Mouse (Mus musculus): ENCODE data around the gene Ece1. TPM values are rescaled to one million over a fixed set of nuclear protein-coding genes. Genes with fewer than 3 reads are reported as not detected.

The Ece1 gene
- polyA plus RNA-seq, 1 experiment from 2014 or later: 10.8 TPM

- H3K4me3 ChIP-seq: no peak overlapping the region
- H3K27ac ChIP-seq: no peak overlapping the region
- peaks cover 44% of the 10 kb centered on the region for H3K4me1 ChIP-seq
- no peak overlapping the region for H3K4me2 ChIP-seq
- 0 out of 2 replicates have a peak, but pooled peaks cover 6% of the 10 kb centered on the region for H3K27me3 ChIP-seq
- H3K9me3 ChIP-seq (replicated peaks): no peaks in the 10 kb centered on the region
- H3K9ac ChIP-seq: no peak overlapping the region
- no peak for ATAC-seq
- no peaks in the 10 kb centered on the region for H3K36me3 ChIP-seq (ENCODE audit: poor library complexity, severe bottlenecking)
- 83% methylated on average over 8 of the region's 8 CpGs for WGBS
Observed at GRCm38 (mm10) chr4:137887993-137888388, 26.0 kb downstream of the Ece1 start.

GRCm38 (mm10) chr4:137890596-137890995 lies 28.6 kb downstream of the Ece1 start:
- H3K36me3 ChIP-seq (ENCODE audit: poor library complexity, severe bottlenecking): no peaks in the 10 kb centered on the region
- H3K27me3 ChIP-seq: 0 out of 2 replicates have a peak, but pooled peaks cover 6% of the 10 kb centered on the region
- peak overlapping the region; percentile 45; the same call in 1 of the 2 replicates for H3K4me2 ChIP-seq
- no peak overlapping the region for H3K9ac ChIP-seq
- H3K27ac ChIP-seq: peak overlapping the region; percentile 90
- H3K4me1 ChIP-seq: peaks cover 51% of the 10 kb centered on the region
- no peak for ATAC-seq
- H3K4me3 ChIP-seq: no peak overlapping the region
- no peaks in the 10 kb centered on the region for H3K9me3 ChIP-seq (replicated peaks)
- 85% methylated on average over 4 of the region's 4 CpGs for WGBS

- Histone ChIP-seq H3K27me3 (peaks cover 11% of the 10 kb centered on the region), H3K4me3 (no peak overlapping the region), H3K9ac (0 out of 2 replicates have a peak overlapping the region, but pooled peaks have one; percentile 23), H3K27ac (peak overlapping the region; percentile 90), H3K36me3 (ENCODE audit: poor library complexity, severe bottlenecking) (no peaks in the 10 kb centered on the region), H3K9me3 (replicated peaks) (no peaks in the 10 kb centered on the region), H3K4me1 (peaks cover 55% of the 10 kb centered on the region), H3K4me2 (peak overlapping the region; percentile 45)
- WGBS: 4% methylated on average over 4 of the region's 4 CpGs
- peak; percentile 86 for ATAC-seq
Observed at GRCm38 (mm10) chr4:137891553-137892145, 29.6 kb downstream of the Ece1 start.

- Histone ChIP-seq H3K4me3 (no peak overlapping the region; the same call in 1 of the 2 replicates), H3K27ac (peak overlapping the region; percentile 90), H3K9ac (no peak overlapping the region; the same call in 1 of the 2 replicates), H3K4me1 (peaks cover 62% of the 10 kb centered on the region), H3K9me3 (replicated peaks) (no peaks in the 10 kb centered on the region), H3K27me3 (peaks cover 11% of the 10 kb centered on the region), H3K4me2 (peak overlapping the region; percentile 45), H3K36me3 (ENCODE audit: poor library complexity, severe bottlenecking) (no peaks in the 10 kb centered on the region)
- peak; percentile 60 for ATAC-seq
- WGBS: 11% methylated on average over 11 of the region's 11 CpGs
Observed at GRCm38 (mm10) chr4:137892713-137893242, 30.7 kb downstream of the Ece1 start.

- Histone ChIP-seq H3K4me3 (no peak overlapping the region), H3K9ac (peak overlapping the region; percentile 47), H3K27ac (peak overlapping the region; percentile 72), H3K4me1 (peaks cover 54% of the 10 kb centered on the region), H3K27me3 (peaks cover 17% of the 10 kb centered on the region), H3K36me3 (ENCODE audit: poor library complexity, severe bottlenecking) (no peaks in the 10 kb centered on the region), H3K4me2 (peak overlapping the region; percentile 32), H3K9me3 (replicated peaks) (no peaks in the 10 kb centered on the region)
- ATAC-seq: peak; percentile 7; the same call in 1 of the 2 replicates
- WGBS: 8% methylated on average over 12 of the region's 12 CpGs
Observed at GRCm38 (mm10) chr4:137896612-137897297, 34.7 kb downstream of the Ece1 start.

GRCm38 (mm10) chr4:137897298-137897612 lies 35.2 kb downstream of the Ece1 start:
- WGBS: 3% methylated on average over 8 of the region's 8 CpGs
- Histone ChIP-seq H3K27me3 (peaks cover 17% of the 10 kb centered on the region), H3K9ac (peak overlapping the region; percentile 47), H3K4me1 (peaks cover 49% of the 10 kb centered on the region), H3K27ac (peak overlapping the region; percentile 72), H3K4me2 (peak overlapping the region; percentile 32), H3K36me3 (ENCODE audit: poor library complexity, severe bottlenecking) (no peaks in the 10 kb centered on the region), H3K9me3 (replicated peaks) (no peaks in the 10 kb centered on the region), H3K4me3 (no peak overlapping the region)
- ATAC-seq: peak; percentile 48

GRCm38 (mm10) chr4:137898490-137898889 lies 36.5 kb downstream of the Ece1 start:
- H3K4me2 ChIP-seq: no peak overlapping the region
- H3K27me3 ChIP-seq: peaks cover 17% of the 10 kb centered on the region
- no peak overlapping the region for H3K4me3 ChIP-seq
- peaks cover 43% of the 10 kb centered on the region for H3K4me1 ChIP-seq
- H3K36me3 ChIP-seq (ENCODE audit: poor library complexity, severe bottlenecking): no peaks in the 10 kb centered on the region
- H3K9me3 ChIP-seq (replicated peaks): no peaks in the 10 kb centered on the region
- H3K9ac ChIP-seq: no peak overlapping the region
- no peak for ATAC-seq
- 89% methylated on average over 7 of the region's 7 CpGs for WGBS
- H3K27ac ChIP-seq: no peak overlapping the region

- WGBS: 46% methylated on average over 13 of the region's 13 CpGs
- H3K9me3 ChIP-seq (replicated peaks): no peaks in the 10 kb centered on the region
- no peak overlapping the region for H3K4me2 ChIP-seq
- H3K4me1 ChIP-seq: peaks cover 35% of the 10 kb centered on the region
- no peak for ATAC-seq
- H3K9ac ChIP-seq: no peak overlapping the region
- H3K27ac ChIP-seq: no peak overlapping the region
- no peak overlapping the region for H3K4me3 ChIP-seq
- H3K36me3 ChIP-seq (ENCODE audit: poor library complexity, severe bottlenecking): no peaks in the 10 kb centered on the region
- peaks cover 12% of the 10 kb centered on the region for H3K27me3 ChIP-seq
Observed at GRCm38 (mm10) chr4:137902268-137902667, 40.2 kb downstream of the Ece1 start.

GRCm38 (mm10) chr4:137902873-137903272 lies 40.8 kb downstream of the Ece1 start:
- Histone ChIP-seq H3K4me2 (no peak overlapping the region), H3K9me3 (replicated peaks) (no peaks in the 10 kb centered on the region), H3K4me1 (peaks cover 32% of the 10 kb centered on the region), H3K9ac (no peak overlapping the region), H3K36me3 (ENCODE audit: poor library complexity, severe bottlenecking) (no peaks in the 10 kb centered on the region), H3K4me3 (no peak overlapping the region), H3K27me3 (peaks cover 12% of the 10 kb centered on the region), H3K27ac (no peak overlapping the region)
- no peak for ATAC-seq
- 48% methylated on average over 7 of the region's 7 CpGs for WGBS

GRCm38 (mm10) chr4:137904956-137905551 lies 43.0 kb downstream of the Ece1 start:
- Histone ChIP-seq H3K4me1 (peaks cover 23% of the 10 kb centered on the region), H3K9ac (no peak overlapping the region), H3K4me3 (no peak overlapping the region), H3K27ac (peak overlapping the region; percentile 36; the same call in 1 of the 2 replicates), H3K9me3 (replicated peaks) (no peaks in the 10 kb centered on the region), H3K36me3 (ENCODE audit: poor library complexity, severe bottlenecking) (no peaks in the 10 kb centered on the region), H3K27me3 (no peaks in the 10 kb centered on the region), H3K4me2 (no peak overlapping the region)
- no peak for ATAC-seq
- 58% methylated on average over 13 of the region's 13 CpGs for WGBS

- no peak overlapping the region for H3K4me3 ChIP-seq
- 57% methylated on average over 13 of the region's 13 CpGs for WGBS
- H3K36me3 ChIP-seq (ENCODE audit: poor library complexity, severe bottlenecking): no peaks in the 10 kb centered on the region
- ATAC-seq: peak; percentile 29; the same call in 1 of the 2 replicates
- no peak overlapping the region for H3K27ac ChIP-seq
- H3K9ac ChIP-seq: no peak overlapping the region
- H3K9me3 ChIP-seq (replicated peaks): no peaks in the 10 kb centered on the region
- H3K4me2 ChIP-seq: no peak overlapping the region
- H3K27me3 ChIP-seq: peaks cover 7% of the 10 kb centered on the region; the same call in 1 of the 2 replicates
- H3K4me1 ChIP-seq: peaks cover 22% of the 10 kb centered on the region
Observed at GRCm38 (mm10) chr4:137907979-137908378, 45.9 kb downstream of the Ece1 start.

GRCm38 (mm10) chr4:137908489-137908888 lies 46.5 kb downstream of the Ece1 start:
- no peaks in the 10 kb centered on the region for H3K36me3 ChIP-seq (ENCODE audit: poor library complexity, severe bottlenecking)
- peaks cover 27% of the 10 kb centered on the region for H3K4me1 ChIP-seq
- ATAC-seq: no peak
- 93% methylated on average over 7 of the region's 7 CpGs for WGBS
- no peak overlapping the region; the same call in 1 of the 2 replicates for H3K27ac ChIP-seq
- no peak overlapping the region for H3K9ac ChIP-seq
- no peaks in the 10 kb centered on the region for H3K9me3 ChIP-seq (replicated peaks)
- H3K4me3 ChIP-seq: no peak overlapping the region
- H3K27me3 ChIP-seq: peaks cover 8% of the 10 kb centered on the region; the same call in 1 of the 2 replicates
- H3K4me2 ChIP-seq: no peak overlapping the region
